Mouse (Mus musculus) kidney, adult 8-10 months (tissue): ENCODE results near the gene Fbrsl1.

Experiments used
- DNase-seq, 2 experiments: peaks; one replicate each; pipeline ENCODE4 v3.0.0; 2022

Gene Fbrsl1

DNA sequence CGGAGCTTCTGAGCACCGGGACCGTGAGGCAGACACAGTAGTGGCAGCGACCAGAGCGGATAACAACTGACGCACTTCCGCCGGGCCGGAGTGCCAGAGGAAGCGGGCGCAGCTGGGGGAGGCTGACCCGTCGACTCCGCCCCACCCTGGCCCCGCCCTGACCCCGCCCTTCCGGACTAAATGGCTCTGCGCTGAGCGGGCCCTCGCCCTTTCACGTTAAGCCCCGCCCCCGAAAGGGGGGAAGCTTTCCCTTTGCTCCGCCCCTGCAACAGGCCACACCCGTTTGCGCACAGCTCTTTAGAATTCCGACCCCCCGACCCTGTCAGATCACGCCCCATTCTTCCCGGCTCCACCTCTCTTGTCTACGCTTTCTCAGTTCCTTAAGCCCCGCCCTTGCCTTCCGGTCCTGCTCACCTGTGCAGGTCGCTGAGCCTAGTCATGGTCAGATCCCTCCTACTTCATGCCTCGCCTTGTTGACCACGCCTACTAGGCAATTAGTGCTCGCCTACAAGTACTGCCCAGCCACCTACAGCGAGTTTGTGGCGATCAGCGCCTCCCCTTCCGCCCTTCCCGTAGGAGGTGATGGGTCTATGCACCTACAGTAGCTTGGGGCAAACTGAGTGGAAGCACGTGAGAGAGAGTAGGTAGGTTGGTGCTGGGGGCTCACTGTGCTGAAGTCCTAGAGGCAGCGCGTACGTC, at the start of gene Fbrsl1:
Fbrsl1 (minus strand) TSS at position 68 of the 699 bp plus-strand sequence.
- DNase-seq, result peak; percentile 99

DNA sequence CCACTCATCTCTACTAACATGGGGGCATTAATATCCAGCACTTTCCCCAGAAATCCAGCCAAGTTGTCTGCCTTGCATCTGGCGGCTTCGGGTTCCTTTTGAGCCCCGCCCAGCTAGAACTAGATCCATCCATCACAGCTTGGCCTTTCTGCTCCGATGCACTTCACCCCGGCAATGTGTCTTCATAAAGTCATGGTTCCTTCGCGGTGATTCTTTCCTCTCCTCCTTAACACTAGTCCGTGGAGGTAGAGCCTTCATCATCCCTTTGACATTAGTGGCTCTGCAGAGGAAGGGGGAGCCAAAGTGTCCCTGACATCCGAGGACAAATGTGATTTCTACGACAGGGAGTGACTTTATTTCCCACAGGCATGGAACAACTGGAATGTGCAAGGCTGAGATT, 49.8 kb upstream of the Fbrsl1 start:
- DNase-seq, result no peak

- no peak for DNase-seq
Observed at GRCm38 (mm10) chr5:110497556-110497955, 49.3 kb upstream of the Fbrsl1 start.

- peak; percentile 22 to 59 for DNase-seq
Observed at GRCm38 (mm10) chr5:110495051-110495450, 46.7 kb upstream of the Fbrsl1 start.

- DNase-seq, result peak in 1 of 2 experiments; percentile 9
Observed at GRCm38 (mm10) chr5:110494396-110494795, 46.1 kb upstream of the Fbrsl1 start.

DNA sequence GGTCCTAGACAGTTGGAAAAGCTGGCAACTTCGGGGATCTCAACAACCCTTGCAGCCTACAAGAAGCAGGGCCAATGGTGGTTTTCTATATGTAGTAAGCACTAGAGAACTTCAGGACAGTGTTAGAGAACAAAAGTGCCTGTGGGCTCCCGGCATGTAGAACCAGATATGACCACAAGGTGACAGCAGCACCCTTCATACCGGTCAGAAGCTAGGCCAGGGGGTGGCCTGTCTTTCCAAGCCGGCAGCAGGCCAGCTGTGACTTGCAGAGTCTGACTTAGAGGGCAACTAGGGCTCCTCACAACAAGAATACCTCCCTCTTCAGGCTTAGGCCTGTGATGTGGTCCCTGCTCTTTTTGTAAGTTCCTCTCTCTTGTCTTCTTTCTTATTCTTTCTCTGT, 45.5 kb upstream of the Fbrsl1 start:
- peak; percentile 72 to 79 for DNase-seq

DNA sequence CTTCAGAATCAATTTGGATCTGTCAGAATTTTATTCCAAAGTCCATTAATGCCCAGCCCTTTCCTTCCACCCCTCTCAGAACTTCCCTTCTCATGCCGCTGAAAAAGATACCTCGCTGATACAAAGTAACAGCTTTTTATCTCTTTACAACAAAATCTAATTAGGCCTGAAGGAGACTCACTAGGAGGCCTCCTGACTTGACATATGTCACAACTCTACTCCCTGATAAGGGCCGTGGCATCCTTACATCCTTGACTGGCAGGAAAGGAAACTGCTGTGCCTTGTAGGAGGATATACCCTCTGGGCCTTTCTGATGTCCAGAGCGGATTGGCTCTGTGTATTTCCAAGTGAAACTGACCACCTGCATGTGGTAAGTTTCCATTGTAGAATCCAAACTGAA, 41.3 kb upstream of the Fbrsl1 start:
- DNase-seq, result no peak

DNA sequence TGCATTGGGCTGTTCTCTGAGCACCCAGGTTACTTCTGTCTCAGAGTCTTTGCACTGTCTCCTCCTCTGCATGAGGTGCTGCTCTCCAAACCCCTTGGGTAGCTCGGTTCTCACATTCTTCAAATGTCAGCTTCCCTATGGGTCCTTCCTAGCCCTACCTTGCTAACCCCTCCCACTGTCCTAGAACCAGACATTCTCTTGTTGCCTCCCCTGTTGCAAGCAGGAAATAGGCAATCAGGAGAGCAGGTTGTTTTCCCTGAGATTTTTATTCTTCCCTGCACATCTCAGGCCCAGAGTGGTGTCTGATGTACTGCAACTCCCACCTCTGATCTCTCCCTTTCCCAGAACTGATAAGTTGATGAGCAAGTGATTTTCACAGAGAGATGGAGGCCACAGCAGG, 39.6 kb upstream of the Fbrsl1 start:
- DNase-seq, result no peak

DNA sequence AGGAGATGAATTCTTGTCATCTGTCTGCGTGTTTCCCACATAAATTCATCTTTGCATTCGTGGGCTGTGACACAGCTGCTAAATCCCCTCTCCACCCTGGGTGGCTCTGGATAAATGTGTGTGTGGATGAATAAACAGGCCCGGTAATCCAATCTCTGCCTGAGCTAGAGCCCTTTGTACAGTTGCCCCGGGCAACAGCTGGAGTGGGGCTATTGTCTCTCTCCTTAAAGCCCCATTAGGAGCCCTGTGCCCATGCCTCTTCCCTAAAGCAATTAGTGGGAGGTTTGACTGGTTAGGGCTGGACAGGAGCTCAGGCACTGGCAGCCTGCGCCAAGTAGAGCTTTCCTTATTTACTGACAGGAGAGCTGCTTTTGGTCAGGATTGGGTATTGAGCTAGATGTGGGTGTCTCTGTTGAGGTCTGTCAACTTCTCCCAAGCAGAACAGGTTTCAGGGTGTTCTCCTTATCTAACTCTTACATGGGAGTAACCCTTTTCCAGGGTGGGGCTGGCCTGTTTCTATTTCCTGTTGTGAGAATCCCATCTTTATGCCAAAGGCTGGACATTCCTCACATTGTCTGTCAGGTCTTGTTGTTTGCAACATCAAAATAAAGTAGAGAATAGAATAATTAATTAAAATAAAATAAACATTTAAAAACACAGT, 38.5 kb upstream of the Fbrsl1 start:
- DNase-seq, result no peak

GRCm38 (mm10) chr5:110484711-110485110, 36.4 kb upstream of the Fbrsl1 start:
- no peak for DNase-seq

- DNase-seq, result no peak
Observed at GRCm38 (mm10) chr5:110479228-110479627, 30.9 kb upstream of the Fbrsl1 start.

GRCm38 (mm10) chr5:110474156-110474555, 25.9 kb upstream of the Fbrsl1 start:
- DNase-seq, result no peak

- no peak for DNase-seq
Observed at GRCm38 (mm10) chr5:110472834-110473233, 24.5 kb upstream of the Fbrsl1 start.

DNA sequence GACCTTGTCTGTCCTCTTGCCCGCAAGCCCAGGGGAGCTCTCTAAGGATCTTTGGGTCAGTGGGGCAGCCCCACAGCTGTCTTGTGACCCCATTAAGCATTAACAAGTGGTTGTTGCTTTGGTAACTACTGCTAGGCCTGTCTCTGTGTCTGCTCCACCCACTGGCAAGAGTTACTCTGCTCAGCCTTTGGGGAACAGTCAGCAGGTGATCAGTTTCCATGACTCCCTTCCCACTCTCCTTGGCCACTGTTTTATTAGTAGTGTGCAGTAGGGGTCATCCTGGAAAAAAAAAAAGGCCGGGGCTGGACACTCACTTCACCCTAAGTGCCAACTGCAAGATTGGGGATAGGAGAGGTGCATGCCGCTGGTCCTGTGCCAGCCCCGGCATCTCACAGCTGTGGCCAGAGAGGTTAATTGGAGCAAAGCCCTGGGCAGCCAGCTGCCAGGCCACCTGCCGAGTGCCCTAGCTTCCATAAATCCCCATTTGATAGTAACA, 23.7 kb upstream of the Fbrsl1 start:
- DNase-seq, result peak; percentile 67 to 75

DNA sequence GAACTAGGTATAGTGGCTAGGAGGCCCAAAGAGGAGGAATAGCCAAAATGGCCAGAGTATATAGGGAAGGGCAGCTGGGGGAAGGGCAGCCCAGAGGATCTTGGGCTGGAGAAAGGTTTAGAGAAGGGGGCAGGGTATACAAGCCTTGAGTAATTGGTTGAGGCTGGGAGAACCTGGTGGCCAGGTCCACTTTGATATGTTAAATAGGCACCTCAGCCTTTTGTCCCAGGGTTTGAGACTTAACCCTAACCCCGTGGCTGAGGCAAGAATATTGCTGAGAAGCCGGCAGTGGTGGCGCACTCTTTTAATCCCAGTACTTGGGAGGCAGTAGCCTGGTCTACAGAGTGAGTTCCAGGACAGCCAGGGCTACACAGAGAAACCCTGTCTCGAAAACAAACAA, 23.0 kb upstream of the Fbrsl1 start:
- no peak for DNase-seq

GRCm38 (mm10) chr5:110469227-110469925, 21.1 kb upstream of the Fbrsl1 start:
- no peak for DNase-seq

DNA sequence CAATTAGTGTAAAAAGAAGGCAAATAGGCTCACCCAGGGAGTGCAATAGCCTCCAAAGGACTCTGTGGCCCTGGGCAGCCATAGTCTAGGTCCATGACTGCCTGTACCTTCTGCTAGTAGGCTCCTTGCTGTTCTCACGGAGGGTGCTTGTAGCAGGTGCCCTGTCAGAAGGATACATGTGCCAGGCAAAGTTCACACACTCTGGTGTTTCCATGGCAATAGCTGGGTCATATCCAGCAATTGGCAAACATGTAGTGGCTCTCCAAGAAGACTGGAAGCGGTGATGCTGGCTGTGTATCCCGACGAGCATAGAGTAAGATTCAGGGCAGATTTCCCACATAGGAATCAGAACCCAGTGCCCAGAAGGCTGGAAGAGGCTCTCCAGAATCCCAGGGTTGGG, 20.0 kb upstream of the Fbrsl1 start:
- DNase-seq, result peak; percentile 54 to 71

- no peak for DNase-seq
Observed at GRCm38 (mm10) chr5:110467725-110468124, 19.4 kb upstream of the Fbrsl1 start.

DNA sequence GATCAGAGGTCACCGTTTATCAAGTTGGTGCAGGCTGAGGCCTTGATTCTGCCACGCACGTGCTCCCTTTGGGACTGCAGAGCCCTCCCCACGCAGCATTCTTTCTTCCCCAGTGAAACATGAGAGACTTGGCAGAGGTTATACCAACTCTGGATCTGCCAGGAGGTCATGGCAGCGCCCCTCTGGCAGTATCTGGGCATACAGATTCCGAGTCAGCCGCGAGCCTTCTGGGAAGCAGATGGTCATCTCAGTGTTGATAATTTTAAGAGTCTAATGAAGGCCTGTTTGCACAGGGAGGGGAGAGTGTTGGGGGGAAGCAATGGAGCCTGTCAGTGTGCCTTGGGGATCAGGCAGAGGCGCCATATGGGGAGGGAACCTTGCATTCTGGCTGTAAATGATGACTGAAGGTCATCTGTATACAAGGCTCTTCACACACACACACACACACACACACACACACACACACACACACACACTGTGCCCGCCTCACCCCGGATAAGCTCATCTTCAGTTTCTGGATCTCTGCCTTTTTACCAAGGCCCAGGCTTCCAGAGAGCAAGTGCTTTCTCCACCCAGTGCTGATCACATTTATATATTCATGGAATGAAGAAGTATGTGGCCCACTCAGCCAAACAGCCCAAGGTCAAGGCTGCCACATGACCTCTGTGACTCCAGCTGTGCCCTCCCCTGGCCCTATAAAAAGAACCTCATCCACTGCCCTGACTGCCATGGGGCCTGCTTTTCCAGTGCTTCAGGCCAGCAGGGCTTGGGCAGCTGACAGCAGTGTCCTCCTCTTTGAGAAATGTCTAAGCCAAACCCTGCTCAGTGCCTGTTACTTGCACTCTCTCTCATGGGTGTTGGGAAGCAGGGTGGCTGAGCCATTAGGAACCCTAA, 18.5 kb upstream of the Fbrsl1 start:
- no peak for DNase-seq

DNA sequence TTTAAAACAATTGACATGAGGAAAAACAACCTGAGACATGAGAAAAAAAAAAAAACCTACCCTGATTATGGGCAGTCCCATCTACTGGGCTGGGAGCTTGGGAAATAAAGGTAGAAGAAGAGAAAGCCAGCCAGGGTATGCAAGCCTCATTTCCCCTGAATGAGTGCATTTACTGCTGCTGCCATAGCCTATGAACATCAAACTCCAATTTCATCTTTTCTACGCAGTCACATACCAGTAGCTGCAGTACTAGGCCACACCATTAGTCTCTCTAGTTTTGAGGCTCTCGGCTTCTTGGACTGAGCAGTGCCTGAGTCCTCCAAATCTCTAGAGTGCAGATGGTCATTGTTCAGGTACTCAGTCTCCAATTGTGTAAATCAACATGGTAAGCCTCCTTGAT, 14.3 kb upstream of the Fbrsl1 start:
- DNase-seq, result no peak

DNA sequence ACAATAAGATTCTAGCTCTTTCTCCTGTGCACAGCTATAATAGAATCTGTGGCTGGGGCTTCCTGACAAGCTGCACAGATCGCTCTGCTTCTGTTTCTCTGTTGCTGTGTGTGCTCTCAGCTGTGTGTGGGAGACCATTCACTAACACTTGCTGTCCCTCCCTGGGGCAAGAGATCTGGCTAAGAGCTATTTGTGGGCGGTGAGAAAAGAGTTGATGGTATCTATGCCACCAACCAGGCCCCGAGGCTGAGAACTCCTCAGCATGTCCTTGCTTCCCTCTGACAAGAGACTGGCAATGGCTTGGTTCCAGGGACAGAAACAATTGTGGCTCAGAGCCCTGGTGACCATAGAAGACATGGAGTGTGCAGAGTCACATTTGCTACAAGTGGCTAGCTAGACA, 10.6 kb upstream of the Fbrsl1 start:
- no peak for DNase-seq

DNA sequence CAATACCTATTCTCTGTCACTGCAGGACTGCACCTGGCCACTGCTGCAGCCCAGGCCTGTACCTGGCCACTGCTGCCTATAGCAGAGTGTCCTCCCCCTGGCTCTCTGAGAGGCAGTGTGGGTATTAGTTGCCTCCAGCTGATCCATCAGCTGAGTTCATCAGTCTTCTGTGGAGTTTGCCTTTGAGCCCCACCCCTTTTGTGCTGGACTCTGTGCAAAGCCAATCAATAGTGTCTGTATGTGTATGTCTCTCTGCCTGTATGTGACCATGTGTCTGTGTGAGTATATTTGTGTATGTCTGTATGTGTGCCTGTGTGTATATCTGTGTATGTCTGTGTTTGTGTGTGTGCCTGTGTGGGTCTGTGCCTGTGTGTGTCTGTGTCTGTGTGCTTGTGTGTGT, 7.0 kb upstream of the Fbrsl1 start:
- no peak for DNase-seq

- peak; percentile 31 to 33 for DNase-seq
Observed at GRCm38 (mm10) chr5:110449294-110449693, 991 bp upstream of the Fbrsl1 start.
